Mouse (Mus musculus) liver, embryonic 13.5 days (tissue): ENCODE measurements around the gene Shc1. TPM values are rescaled to one million over a fixed set of nuclear protein-coding genes. Genes with fewer than 3 reads are reported as not detected.

Source experiments
- ATAC-seq: fragments of 200-750 bp; cut with Nextera tagmentation; 2 replicates; pipeline ENCODE4 v1.8.0; 2017; ENCODE audit warnings: low read depth, mild to moderate bottlenecking, moderate number of reproducible peaks, moderate library complexity
- DNase-seq: peaks from one replicate; pipeline ENCODE4 v3.0.0; 2022
- H3K27ac ChIP-seq: fragments of 300-500 bp; sonication (generic); 2 replicates; pipeline ENCODE4 v1.5.1; 2015; ENCODE audit warnings: moderate library complexity, mild to moderate bottlenecking, inconsistent platforms
- H3K27me3 ChIP-seq: fragments of 300-500 bp; sonication (generic); 2 replicates; pipeline ENCODE4 v1.6.1; 2015; ENCODE audit warnings: mild to moderate bottlenecking, inconsistent platforms
- H3K36me3 ChIP-seq: fragments of 300-500 bp; sonication (generic); 2 replicates; pipeline ENCODE4 v1.6.1; 2015; ENCODE audit warnings: mild to moderate bottlenecking, inconsistent platforms
- H3K4me1 ChIP-seq: fragments of 300-500 bp; sonication (generic); replicated peaks from 2 replicates; pipeline ENCODE4 v1.6.1; 2015; ENCODE audit warnings: inconsistent platforms
- H3K4me2 ChIP-seq: fragments of 300-500 bp; sonication (generic); 2 replicates; pipeline ENCODE4 v1.6.1; 2015; ENCODE audit warnings: inconsistent platforms, mild to moderate bottlenecking, moderate library complexity
- H3K4me3 ChIP-seq: fragments of 300-500 bp; sonication (generic); replicated peaks from 2 replicates; pipeline ENCODE4 v1.5.1; 2015; ENCODE audit warnings: mild to moderate bottlenecking, inconsistent platforms
- H3K9ac ChIP-seq: fragments of 300-500 bp; sonication (generic); 2 replicates; pipeline ENCODE4 v1.6.1; 2015; ENCODE audit warnings: mild to moderate bottlenecking, inconsistent platforms
- H3K9me3 ChIP-seq: fragments of 300-500 bp; sonication (generic); replicated peaks from 2 replicates; pipeline ENCODE4 v1.6.1; 2016; ENCODE audit warnings: inconsistent platforms
- WGBS: fragments of 180-500 bp; shearing (Covaris S2); methylation state at CpG from one replicate; pipeline ENCODE4 v1.1.7; 2015; ENCODE audit not compliant: insufficient replicate concordance; 5-methylcytosine and 5-hydroxymethylcytosine counted together
- polyA plus RNA-seq: library from polyadenylated mRNA; unstranded; fragments of >200 nt; fragmentation: Nextera tagmentation; extraction: Ambion mirVana; gene quantifications from 2 replicates; pipeline ENCODE4 v1.2.1, GENCODE M21; 2015

Gene Shc1
- polyA plus RNA-seq, 1 experiment from 2014 or later, result 42.3 TPM

GRCm38 (mm10) chr3:89406887-89407286 lies 11.4 kb upstream of the Shc1 start:
- ATAC-seq, result no peak
- DNase-seq, result no peak
- H3K9me3 ChIP-seq, result no peaks in the 10 kb centered on the region
- peaks cover 24% of the 10 kb centered on the region for H3K4me1 ChIP-seq
- no peak overlapping the region for H3K4me3 ChIP-seq
- H3K4me2 ChIP-seq, result no peak overlapping the region
- WGBS, result 81% methylated on average over 6 of the region's 6 CpGs
- H3K27me3 ChIP-seq, result no peaks in the 10 kb centered on the region
- no peak overlapping the region for H3K9ac ChIP-seq
- H3K36me3 ChIP-seq, result peaks cover 64% of the 10 kb centered on the region
- no peak overlapping the region for H3K27ac ChIP-seq

DNA sequence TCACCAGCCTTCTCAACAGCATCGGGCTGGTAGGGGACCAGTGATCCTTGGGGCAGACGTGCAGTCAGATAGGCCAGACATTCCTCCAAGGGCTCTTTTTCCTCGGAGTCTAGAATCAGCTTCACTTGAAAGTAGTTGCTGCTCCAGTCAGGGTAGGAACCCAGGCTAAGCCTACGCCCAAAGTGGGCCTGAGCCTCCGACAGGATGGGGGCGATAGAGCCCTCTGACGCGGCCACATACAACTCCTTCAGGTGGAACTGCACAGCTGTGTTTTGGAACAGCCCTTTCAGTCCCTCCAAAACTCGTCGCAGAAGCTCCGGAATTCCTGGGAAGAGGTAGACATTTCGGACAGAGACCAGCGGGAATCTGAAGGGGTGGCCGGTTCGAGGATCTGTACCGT lies 9.8 kb upstream of the Shc1 start:
- Histone ChIP-seq H3K36me3 (peaks cover 54% of the 10 kb centered on the region), H3K4me1 (peaks cover 31% of the 10 kb centered on the region), H3K9me3 (no peaks in the 10 kb centered on the region), H3K27me3 (no peaks in the 10 kb centered on the region), H3K27ac (no peak overlapping the region), H3K4me3 (no peak overlapping the region), H3K9ac (no peak overlapping the region), H3K4me2 (no peak overlapping the region)
- DNase-seq (no peak), ATAC-seq (no peak)
- 75% methylated on average over 16 of the region's 16 CpGs for WGBS

- Histone ChIP-seq H3K27me3 (no peaks in the 10 kb centered on the region), H3K4me3 (no peak overlapping the region), H3K4me2 (0 out of 2 replicates have a peak overlapping the region, but pooled peaks have one; percentile 85), H3K27ac (no peak overlapping the region), H3K36me3 (peaks cover 57% of the 10 kb centered on the region), H3K4me1 (peaks cover 31% of the 10 kb centered on the region), H3K9me3 (0 out of 2 replicates have a peak, but pooled peaks cover 2% of the 10 kb centered on the region), H3K9ac (no peak overlapping the region)
- DNase-seq (no peak), ATAC-seq (no peak)
- WGBS, result 78% methylated on average over 3 of the region's 3 CpGs
Measured at GRCm38 (mm10) chr3:89409701-89410100, 8.5 kb upstream of the Shc1 start.

DNA sequence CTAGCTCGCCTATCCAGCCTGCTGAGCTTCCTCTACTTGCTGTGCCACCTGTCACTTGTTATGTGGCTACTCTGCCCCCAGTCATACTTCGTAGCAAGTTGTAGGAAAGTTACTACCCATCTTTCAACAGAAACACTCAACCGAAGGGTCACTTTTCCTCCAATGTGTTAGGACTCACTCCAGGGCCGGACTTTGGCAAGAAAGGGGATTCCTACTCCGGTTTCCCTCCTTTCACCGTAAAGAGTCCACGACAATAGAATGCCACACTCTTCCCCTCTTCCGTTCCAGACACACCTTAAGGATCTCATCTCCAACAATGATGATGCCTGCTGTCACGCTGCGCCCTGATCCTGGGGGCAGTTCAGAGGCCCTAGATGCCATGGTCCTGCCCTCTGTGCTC lies 7.4 kb upstream of the Shc1 start:
- H3K4me3 ChIP-seq, result peak overlapping the region; percentile 68
- H3K4me2 ChIP-seq, result peak overlapping the region; percentile 85
- no peaks in the 10 kb centered on the region for H3K27me3 ChIP-seq
- DNase-seq (no peak), ATAC-seq (no peak)
- H3K36me3 ChIP-seq, result peaks cover 58% of the 10 kb centered on the region
- WGBS, result 68% methylated on average over 10 of the region's 10 CpGs
- peak overlapping the region; percentile 56; the same call in 1 of the 2 replicates for H3K27ac ChIP-seq
- peaks cover 32% of the 10 kb centered on the region for H3K4me1 ChIP-seq
- peak overlapping the region; percentile 74 for H3K9ac ChIP-seq
- H3K9me3 ChIP-seq, result 0 out of 2 replicates have a peak, but pooled peaks cover 2% of the 10 kb centered on the region

DNA sequence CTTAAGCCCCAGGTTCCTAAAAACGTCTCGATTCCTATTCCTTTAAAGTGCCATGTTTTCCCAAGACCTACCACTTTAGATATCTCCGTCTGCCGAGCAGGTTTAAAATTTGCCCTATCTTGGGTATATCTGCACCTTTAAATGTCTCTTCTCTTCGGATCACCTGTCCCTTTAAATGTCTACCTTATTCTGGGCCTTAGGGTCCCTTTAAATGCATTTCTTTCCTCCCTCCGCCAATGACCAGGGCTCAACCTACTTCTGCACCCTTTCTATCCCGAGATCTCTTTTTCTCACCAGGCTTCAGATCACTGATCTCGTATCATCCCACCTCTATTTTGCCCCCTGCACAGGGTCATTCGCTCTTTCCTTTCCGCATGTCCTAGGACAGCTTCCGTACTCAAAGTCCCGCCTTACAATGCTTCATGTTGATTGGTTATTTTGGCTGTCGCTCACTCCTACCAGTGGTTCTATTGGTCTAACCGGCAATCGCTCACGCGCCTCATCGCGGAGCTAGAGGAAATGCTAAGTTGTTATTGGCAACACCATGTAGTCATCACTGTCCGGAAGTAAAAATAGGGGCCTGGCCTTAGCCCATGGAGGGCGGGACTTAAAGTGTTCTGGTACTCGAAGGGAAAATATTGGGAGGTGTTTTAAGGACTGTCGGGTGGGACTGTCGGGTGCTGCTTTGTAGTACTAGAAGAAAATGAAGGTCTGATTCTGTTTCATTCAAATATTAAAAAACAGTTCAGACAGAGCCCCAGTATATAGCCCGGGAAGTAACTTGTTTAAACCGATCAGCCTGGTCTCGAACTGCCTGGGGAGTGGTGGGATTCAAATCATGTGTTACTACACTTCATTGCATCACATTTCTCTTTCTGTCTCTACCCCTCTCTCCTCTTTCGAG lies 6.5 kb upstream of the Shc1 start, which contains the start of gene Flad1:
TSS of gene Flad1 (minus strand) at position 381 of the 904 bp plus-strand sequence.
- Histone ChIP-seq H3K9me3 (0 out of 2 replicates have a peak, but pooled peaks cover 2% of the 10 kb centered on the region), H3K9ac (peak within 1 kb of the TSS; percentile 74), H3K27me3 (no peaks in the 10 kb centered on the region), H3K4me1 (peaks cover 41% of the 10 kb centered on the region), H3K4me2 (peak within 1 kb of the TSS; percentile 85), H3K27ac (peak within 1 kb of the TSS; percentile 70), H3K4me3 (peak within 1 kb of the TSS; percentile 68), H3K36me3 (peaks cover 61% of the 10 kb centered on the region)
- ATAC-seq (peak; percentile 100), DNase-seq (peak; percentile 97)
- 5% methylated on average over 28 of the region's 28 CpGs for WGBS

DNA sequence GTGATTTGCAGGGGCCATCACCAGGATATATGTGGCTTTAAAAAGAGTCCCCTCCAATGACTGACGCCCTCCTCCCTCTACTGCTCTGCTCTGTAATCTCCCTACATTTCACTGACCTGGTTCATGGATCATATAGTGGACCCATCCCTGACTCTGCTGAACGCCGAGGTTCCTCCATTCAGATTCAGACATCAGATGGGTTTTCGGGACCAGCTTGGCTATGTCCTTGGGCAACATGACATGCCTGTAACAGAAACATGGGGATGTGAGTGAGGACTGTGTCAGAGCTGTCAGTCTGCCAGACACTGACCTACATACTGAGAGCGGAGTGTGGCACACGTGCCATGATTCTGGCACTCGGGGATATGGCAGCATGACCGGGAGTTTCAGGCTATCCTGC lies 2.1 kb upstream of the Shc1 start:
- H3K9ac ChIP-seq, result no peak overlapping the region; the same call in 1 of the 2 replicates
- no peak overlapping the region for H3K27ac ChIP-seq
- 0 out of 2 replicates have a peak, but pooled peaks cover 2% of the 10 kb centered on the region for H3K9me3 ChIP-seq
- WGBS, result 92% methylated on average over 8 of the region's 8 CpGs
- peak overlapping the region; percentile 76 for H3K4me3 ChIP-seq
- peaks cover 40% of the 10 kb centered on the region for H3K36me3 ChIP-seq
- H3K4me1 ChIP-seq, result peaks cover 50% of the 10 kb centered on the region
- H3K4me2 ChIP-seq, result peak overlapping the region; percentile 97
- H3K27me3 ChIP-seq, result no peaks in the 10 kb centered on the region
- ATAC-seq, result no peak
- DNase-seq, result no peak

GRCm38 (mm10) chr3:89417131-89417530 lies 1.1 kb upstream of the Shc1 start:
- no peak for ATAC-seq
- Histone ChIP-seq H3K27ac (peak overlapping the region; percentile 98), H3K4me3 (peak overlapping the region; percentile 76), H3K4me2 (peak overlapping the region; percentile 97), H3K27me3 (no peaks in the 10 kb centered on the region), H3K36me3 (peaks cover 46% of the 10 kb centered on the region), H3K9ac (peak overlapping the region; percentile 89), H3K9me3 (0 out of 2 replicates have a peak, but pooled peaks cover 2% of the 10 kb centered on the region), H3K4me1 (peaks cover 54% of the 10 kb centered on the region)
- 12% methylated on average over 2 of the region's 2 CpGs for WGBS
- DNase-seq, result no peak

DNA sequence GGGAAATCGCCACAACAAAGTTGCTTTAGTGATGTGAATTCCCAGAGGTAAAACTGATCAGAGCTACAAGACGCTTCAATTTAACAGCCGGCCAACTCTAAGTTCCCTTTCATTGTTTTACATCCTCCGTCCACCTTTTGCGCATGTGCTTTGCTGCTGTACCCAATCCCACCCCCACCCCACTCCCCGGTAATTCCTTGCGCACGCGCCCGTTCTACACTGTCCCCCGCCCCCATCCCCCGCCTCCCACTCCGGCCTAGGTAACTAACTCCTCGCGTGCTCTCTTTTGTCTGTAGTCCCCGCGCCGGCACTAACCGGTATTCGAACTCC lies 438 bp upstream of the Shc1 start:
- under 1% methylated on average over 20 of the region's 20 CpGs for WGBS
- Histone ChIP-seq H3K27ac (peak overlapping the region; percentile 98), H3K36me3 (peaks cover 47% of the 10 kb centered on the region), H3K4me3 (peak overlapping the region; percentile 76), H3K4me2 (peak overlapping the region; percentile 97), H3K27me3 (no peaks in the 10 kb centered on the region), H3K9me3 (0 out of 2 replicates have a peak, but pooled peaks cover 2% of the 10 kb centered on the region), H3K9ac (peak overlapping the region; percentile 89), H3K4me1 (peaks cover 56% of the 10 kb centered on the region)
- ATAC-seq (peak; percentile 6), DNase-seq (no peak)

DNA sequence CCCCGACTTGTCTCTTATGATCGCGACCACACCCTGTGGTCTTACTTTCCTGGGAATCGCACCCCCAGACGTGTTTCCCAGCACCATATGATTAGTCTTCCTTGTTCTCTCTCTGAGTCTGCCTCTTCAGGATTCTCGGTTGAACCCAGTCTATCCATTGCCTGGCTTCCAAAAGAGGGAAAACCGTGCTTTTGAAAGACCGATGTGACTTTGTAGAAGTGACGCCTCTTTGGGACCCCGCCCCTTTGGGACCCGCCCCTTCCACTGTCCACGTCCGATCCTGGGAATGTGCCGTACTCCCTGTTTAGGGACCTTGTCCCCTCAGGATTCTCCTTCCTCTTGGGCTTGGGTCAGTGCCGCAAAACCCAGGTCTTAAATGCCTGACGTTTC lies 613 bp downstream of the Shc1 start:
- H3K36me3 ChIP-seq, result peaks cover 46% of the 10 kb centered on the region
- H3K4me3 ChIP-seq, result peak overlapping the region; percentile 76
- DNase-seq, result peak; percentile 53
- ATAC-seq, result no peak
- H3K9me3 ChIP-seq, result 0 out of 2 replicates have a peak, but pooled peaks cover 2% of the 10 kb centered on the region
- H3K4me2 ChIP-seq, result peak overlapping the region; percentile 97
- H3K4me1 ChIP-seq, result peaks cover 66% of the 10 kb centered on the region
- H3K27me3 ChIP-seq, result no peaks in the 10 kb centered on the region
- under 1% methylated on average over 16 of the region's 16 CpGs for WGBS
- H3K9ac ChIP-seq, result peak overlapping the region; percentile 89
- peak overlapping the region; percentile 98 for H3K27ac ChIP-seq

GRCm38 (mm10) chr3:89419571-89419970 lies 1.3 kb downstream of the Shc1 start:
- peak overlapping the region; percentile 76 for H3K4me3 ChIP-seq
- peak overlapping the region; percentile 98 for H3K27ac ChIP-seq
- ATAC-seq (no peak), DNase-seq (no peak)
- peak overlapping the region; percentile 89 for H3K9ac ChIP-seq
- H3K27me3 ChIP-seq, result no peaks in the 10 kb centered on the region
- WGBS, result 6% methylated on average over 9 of the region's 9 CpGs
- H3K4me2 ChIP-seq, result peak overlapping the region; percentile 97
- H3K9me3 ChIP-seq, result 0 out of 2 replicates have a peak, but pooled peaks cover 2% of the 10 kb centered on the region
- peaks cover 46% of the 10 kb centered on the region for H3K36me3 ChIP-seq
- H3K4me1 ChIP-seq, result peaks cover 73% of the 10 kb centered on the region

DNA sequence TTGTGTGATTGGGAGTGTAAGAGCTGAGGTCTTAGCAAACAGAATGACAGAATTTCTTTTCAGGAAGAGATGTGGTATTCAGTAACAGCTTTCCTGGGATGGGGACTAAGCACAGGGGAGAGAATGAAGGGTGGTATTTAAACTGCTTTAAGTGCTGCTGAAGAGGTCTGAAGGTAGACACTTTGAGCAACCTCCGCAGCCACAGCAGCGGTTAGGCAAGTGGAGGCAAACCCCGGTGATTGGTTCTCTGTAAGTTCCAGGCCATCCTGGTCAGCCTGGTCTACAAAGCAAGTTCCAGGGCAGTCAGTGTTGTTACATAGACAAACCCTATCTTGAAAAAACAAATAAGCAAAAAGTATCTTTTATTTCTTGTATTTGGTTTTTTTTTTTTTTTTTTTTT lies 1.7 kb downstream of the Shc1 start:
- DNase-seq (no peak), ATAC-seq (no peak)
- H3K27ac ChIP-seq, result peak overlapping the region; percentile 98
- H3K9me3 ChIP-seq, result no peaks in the 10 kb centered on the region
- H3K36me3 ChIP-seq, result peaks cover 46% of the 10 kb centered on the region
- H3K4me1 ChIP-seq, result peaks cover 77% of the 10 kb centered on the region
- H3K4me2 ChIP-seq, result peak overlapping the region; percentile 97
- H3K4me3 ChIP-seq, result peak overlapping the region; percentile 76
- no peaks in the 10 kb centered on the region for H3K27me3 ChIP-seq
- WGBS, result 25% methylated on average over 3 of the region's 3 CpGs
- H3K9ac ChIP-seq, result peak overlapping the region; percentile 89
